Mouse (Mus musculus): ENCODE results near the gene E330017A01Rik.

GRCm38 (mm10) chr16:58591299-58591698, 47.2 kb downstream of the E330017A01Rik start:
- TF ChIP-seq POLR2A (IDR thresholded peaks at IDR 0.05; ENCODE audit: low read depth, low read length) (no peak), CTCF (IDR thresholded peaks at IDR 0.05; ENCODE audit: borderline replicate concordance, insufficient read depth, low read length) (no peak)
